Mouse (Mus musculus): ENCODE measurements around the gene Drap1.

GRCm38 (mm10) chr19:5451766-5452165, 27.0 kb upstream of the Drap1 start:
- TF ChIP-seq EP300 (IDR thresholded peaks at IDR 0.05; ENCODE audit: insufficient read depth, low read depth, low read length), result no peak
- no peak for TF ChIP-seq CTCF (IDR thresholded peaks at IDR 0.05; ENCODE audit: low read depth, low read length)
- TF ChIP-seq POLR2A (IDR thresholded peaks at IDR 0.05; ENCODE audit: insufficient read depth, low read length), result no peak
